Mouse (Mus musculus) limb, embryonic 15.5 days (tissue): ENCODE measurements at regions not wholly inside any gene's neighbourhood (a gene's known extent, or its start where the extent isn't known, plus 50 kb on each side); places are given as distances from the start of the nearest gene placed in this dataset.

Experiments
- ATAC-seq: fragments of 200-750 bp; cut with Nextera tagmentation; 2 replicates; pipeline ENCODE4 v1.8.0; 2017; ENCODE audit warnings: low read depth, moderate TSS enrichment; ENCODE audit not compliant: insufficient number of reproducible peaks, low FRiP score, low TSS enrichment
- H3K27ac ChIP-seq: fragments of 300-500 bp; sonication (generic); 2 replicates; pipeline ENCODE4 v1.5.1; 2015; ENCODE audit warnings: moderate library complexity, mild to moderate bottlenecking, inconsistent platforms
- H3K27me3 ChIP-seq: fragments of 300-500 bp; sonication (generic); 2 replicates; pipeline ENCODE4 v1.6.1; 2015; ENCODE audit warnings: inconsistent platforms
- H3K36me3 ChIP-seq: fragments of 300-500 bp; sonication (generic); 2 replicates; pipeline ENCODE4 v1.6.1; 2015; ENCODE audit warnings: inconsistent platforms
- H3K4me1 ChIP-seq: fragments of 300-500 bp; sonication (generic); 2 replicates; pipeline ENCODE4 v1.6.1; 2015; ENCODE audit warnings: inconsistent platforms
- H3K4me2 ChIP-seq: fragments of 300-500 bp; sonication (generic); 2 replicates; pipeline ENCODE4 v1.6.1; 2015; ENCODE audit warnings: mild to moderate bottlenecking, inconsistent platforms
- H3K4me3 ChIP-seq: fragments of 300-500 bp; sonication (generic); 2 replicates; pipeline ENCODE4 v1.5.1; 2015; ENCODE audit warnings: mild to moderate bottlenecking, inconsistent platforms
- H3K9ac ChIP-seq: fragments of 300-500 bp; sonication (generic); 2 replicates; pipeline ENCODE4 v1.6.1; 2015; ENCODE audit warnings: inconsistent platforms
- H3K9me3 ChIP-seq: fragments of 300-500 bp; sonication (generic); 2 replicates; pipeline ENCODE4 v1.6.1; 2016; ENCODE audit warnings: inconsistent platforms
- WGBS: fragments of 180-500 bp; shearing (Covaris S2); methylation state at CpG from one replicate; pipeline ENCODE4 v1.1.7; 2015; 5-methylcytosine and 5-hydroxymethylcytosine counted together

DNA sequence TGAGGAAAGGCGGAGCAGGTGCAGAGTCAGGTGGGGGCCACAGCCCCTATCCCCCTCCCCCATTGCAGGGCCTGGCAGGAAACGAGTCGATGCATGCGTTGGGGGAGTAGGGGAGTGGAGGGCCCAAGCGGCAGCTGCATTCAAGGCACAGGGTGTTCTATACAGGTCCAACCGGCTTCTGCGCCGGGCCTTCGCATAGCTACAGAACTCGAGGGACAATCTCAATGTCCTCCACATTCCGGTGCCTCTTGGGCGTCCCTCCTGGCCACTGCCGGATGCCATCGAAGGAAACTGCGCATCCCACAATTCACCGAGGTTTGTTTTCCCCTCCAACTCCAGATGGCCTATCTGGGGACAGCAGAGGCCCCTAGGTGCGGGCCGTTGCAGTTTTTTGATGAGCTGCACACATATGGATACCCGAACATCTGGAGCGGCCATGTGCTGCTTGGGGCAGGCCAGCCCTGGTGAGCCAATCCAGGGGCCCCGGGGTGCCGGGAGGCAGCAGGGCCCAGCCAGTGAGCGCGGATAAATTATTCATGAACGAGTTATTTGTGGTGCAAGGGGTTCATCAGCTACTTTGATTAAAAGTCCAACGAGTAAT lies 137.5 kb downstream of the Tle3 start:
- ATAC-seq: peak; percentile 56; the same call in 1 of the 2 replicates

GRCm38 (mm10) chr9:61509091-61509490 lies 136.9 kb downstream of the Tle3 start:
- no peak for ATAC-seq
- Histone ChIP-seq H3K27ac (no peak overlapping the region), H3K4me1 (peaks cover 14% of the 10 kb centered on the region), H3K9me3 (no peaks in the 10 kb centered on the region), H3K9ac (no peak overlapping the region), H3K4me3 (no peak overlapping the region), H3K4me2 (no peak overlapping the region), H3K27me3 (0 out of 2 replicates have a peak, but pooled peaks cover 11% of the 10 kb centered on the region), H3K36me3 (no peaks in the 10 kb centered on the region)
- 62% methylated on average over 5 of the region's 5 CpGs for WGBS

More for the DNA sequence above, 137.5 kb downstream of the Tle3 start:
- no peak overlapping the region for H3K4me3 ChIP-seq
- H3K9me3 ChIP-seq: no peaks in the 10 kb centered on the region
- 0 out of 2 replicates have a peak, but pooled peaks cover 11% of the 10 kb centered on the region for H3K27me3 ChIP-seq
- H3K27ac ChIP-seq: 0 out of 2 replicates have a peak overlapping the region, but pooled peaks have one; percentile 48
- WGBS: 14% methylated on average over 26 of the region's 26 CpGs
- peak overlapping the region; percentile 19 for H3K4me2 ChIP-seq
- no peaks in the 10 kb centered on the region for H3K36me3 ChIP-seq
- H3K4me1 ChIP-seq: peaks cover 14% of the 10 kb centered on the region
- no peak overlapping the region for H3K9ac ChIP-seq

DNA sequence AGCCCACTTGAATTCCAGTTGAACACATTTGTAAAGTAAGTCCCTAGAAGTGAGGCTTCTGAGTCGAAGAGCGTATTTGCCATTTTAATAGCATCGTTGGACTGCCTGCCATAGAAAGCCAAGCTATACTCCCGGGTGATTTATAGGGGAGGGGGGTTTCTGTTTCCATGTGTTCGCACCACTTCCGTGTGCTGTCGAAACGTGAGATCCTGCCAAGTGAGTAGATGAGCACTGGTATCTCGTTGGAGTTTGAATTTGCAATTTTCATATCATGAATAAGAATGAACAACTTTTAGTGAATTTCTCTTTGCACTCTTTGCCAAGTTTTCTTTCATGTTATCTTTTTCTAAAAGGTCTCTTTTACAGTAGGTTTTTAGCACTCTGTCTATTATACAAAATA lies 128.7 kb downstream of the Tle3 start:
- no peak for ATAC-seq
- Histone ChIP-seq H3K27ac (no peak overlapping the region), H3K9ac (no peak overlapping the region), H3K9me3 (no peaks in the 10 kb centered on the region), H3K4me3 (no peak overlapping the region), H3K4me1 (no peaks in the 10 kb centered on the region), H3K4me2 (no peak overlapping the region), H3K27me3 (no peaks in the 10 kb centered on the region), H3K36me3 (no peaks in the 10 kb centered on the region)
- WGBS: 48% methylated on average over 9 of the region's 9 CpGs

- 64% methylated on average over 8 of the region's 8 CpGs for WGBS
- Histone ChIP-seq H3K27ac (no peak overlapping the region), H3K9ac (no peak overlapping the region), H3K36me3 (no peaks in the 10 kb centered on the region), H3K4me1 (no peaks in the 10 kb centered on the region), H3K9me3 (no peaks in the 10 kb centered on the region), H3K4me3 (no peak overlapping the region), H3K4me2 (no peak overlapping the region), H3K27me3 (peaks cover 13% of the 10 kb centered on the region; the same call in 1 of the 2 replicates)
- ATAC-seq: no peak
These were observed 120.7 kb downstream of the Tle3 start for GRCm38 (mm10) chr9:61492896-61493295.

- Histone ChIP-seq H3K27ac (no peak overlapping the region), H3K9ac (no peak overlapping the region), H3K4me3 (no peak overlapping the region), H3K36me3 (no peaks in the 10 kb centered on the region), H3K4me2 (no peak overlapping the region), H3K27me3 (peaks cover 13% of the 10 kb centered on the region; the same call in 1 of the 2 replicates), H3K9me3 (no peaks in the 10 kb centered on the region), H3K4me1 (0 out of 2 replicates have a peak, but pooled peaks cover 6% of the 10 kb centered on the region)
- WGBS: 40% methylated on average over 6 of the region's 6 CpGs
- no peak for ATAC-seq
These were observed 119.1 kb downstream of the Tle3 start for GRCm38 (mm10) chr9:61491131-61491712.

DNA sequence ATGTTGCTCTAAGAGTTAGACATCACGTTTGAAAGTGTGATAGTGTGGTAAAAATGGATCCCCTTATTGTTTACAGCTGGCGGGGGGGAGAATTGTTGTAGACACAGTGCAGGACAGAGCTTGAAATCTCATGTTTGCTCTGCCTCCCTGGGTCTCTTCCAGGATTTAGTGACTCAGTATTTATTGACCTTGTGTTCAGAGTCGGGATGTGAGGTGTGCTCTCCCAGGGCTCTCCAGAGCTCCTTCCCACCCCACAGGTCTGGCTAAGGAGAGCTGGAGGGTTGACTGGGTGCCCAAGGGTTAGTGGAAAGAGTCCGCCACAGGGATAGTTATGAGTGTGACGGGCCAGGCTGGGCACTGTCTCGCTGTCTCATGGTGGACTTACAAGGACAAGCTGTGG lies 117.8 kb downstream of the Tle3 start:
- ATAC-seq: no peak
- WGBS: 71% methylated on average over 6 of the region's 6 CpGs
- Histone ChIP-seq H3K27ac (no peak overlapping the region), H3K4me2 (no peak overlapping the region), H3K9ac (no peak overlapping the region), H3K27me3 (peaks cover 13% of the 10 kb centered on the region; the same call in 1 of the 2 replicates), H3K4me1 (0 out of 2 replicates have a peak, but pooled peaks cover 6% of the 10 kb centered on the region), H3K4me3 (no peak overlapping the region), H3K9me3 (no peaks in the 10 kb centered on the region), H3K36me3 (no peaks in the 10 kb centered on the region)

- 39% methylated on average over 9 of the region's 9 CpGs for WGBS
- Histone ChIP-seq H3K4me1 (0 out of 2 replicates have a peak, but pooled peaks cover 6% of the 10 kb centered on the region), H3K27me3 (peaks cover 13% of the 10 kb centered on the region; the same call in 1 of the 2 replicates), H3K4me3 (no peak overlapping the region), H3K9me3 (no peaks in the 10 kb centered on the region), H3K4me2 (no peak overlapping the region), H3K36me3 (no peaks in the 10 kb centered on the region), H3K27ac (no peak overlapping the region), H3K9ac (no peak overlapping the region)
- ATAC-seq: no peak
These were observed 117.0 kb downstream of the Tle3 start for GRCm38 (mm10) chr9:61489147-61489546.

GRCm38 (mm10) chr9:61487824-61488223 lies 115.7 kb downstream of the Tle3 start:
- Histone ChIP-seq H3K9me3 (no peaks in the 10 kb centered on the region), H3K27me3 (peaks cover 9% of the 10 kb centered on the region; the same call in 1 of the 2 replicates), H3K4me1 (0 out of 2 replicates have a peak, but pooled peaks cover 6% of the 10 kb centered on the region), H3K4me3 (no peak overlapping the region), H3K27ac (no peak overlapping the region), H3K4me2 (no peak overlapping the region), H3K36me3 (no peaks in the 10 kb centered on the region), H3K9ac (no peak overlapping the region)
- ATAC-seq: 0 out of 2 replicates have a peak, but pooled peaks have one; percentile 40
- 73% methylated on average over 12 of the region's 12 CpGs for WGBS

DNA sequence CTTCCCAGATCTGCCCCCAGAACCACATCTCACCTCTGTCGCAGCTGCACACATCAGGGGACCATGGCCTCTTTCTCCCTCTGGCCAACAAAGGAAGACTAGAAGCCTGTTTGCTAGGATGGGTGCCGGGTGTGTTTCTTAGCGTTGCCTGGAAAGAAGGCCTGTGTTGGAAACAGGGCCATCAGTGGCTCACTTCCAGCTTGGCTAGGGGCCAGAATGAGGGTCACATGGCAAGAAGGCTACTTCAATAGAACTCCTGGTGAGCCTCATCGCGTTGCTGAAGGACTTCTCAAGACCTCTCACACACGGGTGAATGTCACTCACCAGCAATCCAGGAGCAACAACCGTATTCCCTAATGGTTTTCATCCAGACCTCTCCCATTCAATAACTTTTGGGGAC lies 115.0 kb downstream of the Tle3 start:
- Histone ChIP-seq H3K36me3 (no peaks in the 10 kb centered on the region), H3K9ac (no peak overlapping the region), H3K4me2 (no peak overlapping the region), H3K4me1 (0 out of 2 replicates have a peak, but pooled peaks cover 6% of the 10 kb centered on the region), H3K4me3 (no peak overlapping the region), H3K9me3 (no peaks in the 10 kb centered on the region), H3K27ac (no peak overlapping the region), H3K27me3 (peaks cover 9% of the 10 kb centered on the region; the same call in 1 of the 2 replicates)
- WGBS: 71% methylated on average over 7 of the region's 7 CpGs
- no peak for ATAC-seq

GRCm38 (mm10) chr9:61484391-61484790 lies 112.2 kb downstream of the Tle3 start:
- 23% methylated on average over 3 of the region's 3 CpGs for WGBS
- Histone ChIP-seq H3K4me3 (no peak overlapping the region), H3K4me2 (no peak overlapping the region), H3K27ac (no peak overlapping the region), H3K36me3 (no peaks in the 10 kb centered on the region), H3K27me3 (no peaks in the 10 kb centered on the region), H3K9ac (no peak overlapping the region), H3K9me3 (no peaks in the 10 kb centered on the region), H3K4me1 (0 out of 2 replicates have a peak, but pooled peaks cover 6% of the 10 kb centered on the region)
- no peak for ATAC-seq

GRCm38 (mm10) chr9:61479626-61480025 lies 107.5 kb downstream of the Tle3 start:
- H3K27ac ChIP-seq: no peak overlapping the region
- H3K9ac ChIP-seq: no peak overlapping the region
- H3K4me3 ChIP-seq: no peak overlapping the region
- WGBS: 35% methylated on average over 6 of the region's 6 CpGs
- H3K4me2 ChIP-seq: no peak overlapping the region
- H3K27me3 ChIP-seq: no peaks in the 10 kb centered on the region
- ATAC-seq: no peak
- no peaks in the 10 kb centered on the region for H3K9me3 ChIP-seq
- no peaks in the 10 kb centered on the region for H3K36me3 ChIP-seq
- H3K4me1 ChIP-seq: no peaks in the 10 kb centered on the region

DNA sequence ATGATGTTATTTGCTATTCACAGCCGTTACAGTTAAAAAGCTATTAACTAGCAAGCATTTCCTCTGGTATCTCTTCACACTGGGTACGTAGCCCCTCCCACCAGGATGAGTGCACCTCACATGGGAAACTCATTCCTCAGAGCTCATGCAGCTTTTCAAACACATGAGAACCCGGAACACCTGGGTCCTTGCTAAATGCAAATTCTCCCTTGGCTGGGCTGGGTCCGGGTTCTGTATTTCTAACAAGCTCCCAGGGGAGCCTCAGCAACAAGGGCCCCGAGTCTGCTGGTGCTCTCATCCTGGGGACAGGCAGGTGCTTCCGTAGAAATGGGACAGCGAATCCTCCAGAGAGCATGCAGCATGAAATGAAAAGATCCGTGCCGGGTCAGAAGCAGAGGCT lies 106.7 kb downstream of the Tle3 start:
- no peak overlapping the region for H3K9ac ChIP-seq
- H3K36me3 ChIP-seq: no peaks in the 10 kb centered on the region
- no peak overlapping the region for H3K4me2 ChIP-seq
- ATAC-seq: no peak
- WGBS: 22% methylated on average over 9 of the region's 9 CpGs
- H3K4me1 ChIP-seq: no peaks in the 10 kb centered on the region
- H3K9me3 ChIP-seq: no peaks in the 10 kb centered on the region
- no peak overlapping the region for H3K4me3 ChIP-seq
- H3K27me3 ChIP-seq: no peaks in the 10 kb centered on the region
- H3K27ac ChIP-seq: no peak overlapping the region
